Mouse (Mus musculus): Measurements from ENCODE around the gene Fam160a1. TPM values are rescaled to one million over a fixed set of nuclear protein-coding genes. Genes with fewer than 3 reads are reported as not detected.
A peak's percentile ranks its signal among the peaks of the same experiment; 100 is the strongest.

Gene Fam160a1
- polyA plus RNA-seq, 1 experiment from 2014 or later: 0.25 TPM

GRCm38 (mm10) chr3:85738591-85738990 is 78.5 kb downstream of the Fam160a1 start:
- Histone ChIP-seq H3K9me3 (replicated peaks) (no peaks in the 10 kb centered on the region), H3K36me3 (no peaks in the 10 kb centered on the region), H3K4me3 (replicated peaks) (no peak overlapping the region), H3K27me3 (no peaks in the 10 kb centered on the region), H3K27ac (no peak overlapping the region), H3K4me2 (no peak overlapping the region), H3K4me1 (replicated peaks) (peaks cover 9% of the 10 kb centered on the region), H3K9ac (no peak overlapping the region)
- DNase-seq (no peak), ATAC-seq (ENCODE audit: low read depth) (no peak)
- WGBS (ENCODE audit: insufficient replicate concordance): 58% methylated on average over 3 of the region's 3 CpGs

GRCm38 (mm10) chr3:85733939-85734729 is 83.0 kb downstream of the Fam160a1 start:
- Histone ChIP-seq H3K4me1 (replicated peaks) (no peaks in the 10 kb centered on the region), H3K4me2 (no peak overlapping the region), H3K9me3 (replicated peaks) (no peaks in the 10 kb centered on the region), H3K9ac (no peak overlapping the region), H3K27me3 (no peaks in the 10 kb centered on the region), H3K36me3 (no peaks in the 10 kb centered on the region), H3K27ac (no peak overlapping the region), H3K4me3 (replicated peaks) (no peak overlapping the region)
- no peak for DNase-seq
- ATAC-seq (ENCODE audit: low read depth): no peak
- WGBS (ENCODE audit: insufficient replicate concordance): 60% methylated on average over 5 of the region's 5 CpGs

- DNase-seq (no peak), ATAC-seq (ENCODE audit: low read depth) (no peak)
- Histone ChIP-seq H3K36me3 (no peaks in the 10 kb centered on the region), H3K27me3 (no peaks in the 10 kb centered on the region), H3K9me3 (replicated peaks) (no peaks in the 10 kb centered on the region), H3K9ac (no peak overlapping the region), H3K4me2 (no peak overlapping the region), H3K4me3 (replicated peaks) (no peak overlapping the region), H3K4me1 (replicated peaks) (peaks cover 24% of the 10 kb centered on the region), H3K27ac (no peak overlapping the region)
- WGBS (ENCODE audit: insufficient replicate concordance): 56% methylated on average over 2 of the region's 2 CpGs
These were observed 89.9 kb downstream of the Fam160a1 start for GRCm38 (mm10) chr3:85727171-85727570.

GRCm38 (mm10) chr3:85725971-85726370 is 91.1 kb downstream of the Fam160a1 start:
- Histone ChIP-seq H3K4me2 (no peak overlapping the region), H3K9ac (no peak overlapping the region), H3K27me3 (no peaks in the 10 kb centered on the region), H3K36me3 (no peaks in the 10 kb centered on the region), H3K9me3 (replicated peaks) (no peaks in the 10 kb centered on the region), H3K27ac (peak overlapping the region; percentile 45; the same call in 1 of the 2 replicates), H3K4me3 (replicated peaks) (no peak overlapping the region), H3K4me1 (replicated peaks) (peaks cover 24% of the 10 kb centered on the region)
- DNase-seq (no peak), ATAC-seq (ENCODE audit: low read depth) (no peak)
- WGBS (ENCODE audit: insufficient replicate concordance): 59% methylated on average over 3 of the region's 3 CpGs

GRCm38 (mm10) chr3:85725110-85725509 is 92.0 kb downstream of the Fam160a1 start:
- Histone ChIP-seq H3K4me2 (peak overlapping the region; percentile 42), H3K4me1 (replicated peaks) (peaks cover 24% of the 10 kb centered on the region), H3K9ac (no peak overlapping the region), H3K36me3 (no peaks in the 10 kb centered on the region), H3K27ac (peak overlapping the region; percentile 84), H3K27me3 (no peaks in the 10 kb centered on the region), H3K4me3 (replicated peaks) (no peak overlapping the region), H3K9me3 (replicated peaks) (no peaks in the 10 kb centered on the region)
- DNase-seq (peak; percentile 77), ATAC-seq (ENCODE audit: low read depth) (peak; percentile 100)
- 4% methylated on average over 2 of the region's 2 CpGs for WGBS (ENCODE audit: insufficient replicate concordance)

GRCm38 (mm10) chr3:85722581-85722980 is 94.5 kb downstream of the Fam160a1 start:
- WGBS (ENCODE audit: insufficient replicate concordance): 76% methylated on average over 6 of the region's 6 CpGs
- Histone ChIP-seq H3K9me3 (replicated peaks) (no peaks in the 10 kb centered on the region), H3K27me3 (no peaks in the 10 kb centered on the region), H3K4me2 (no peak overlapping the region), H3K36me3 (no peaks in the 10 kb centered on the region), H3K9ac (no peak overlapping the region), H3K4me3 (replicated peaks) (no peak overlapping the region), H3K27ac (0 out of 2 replicates have a peak overlapping the region, but pooled peaks have one; percentile 1), H3K4me1 (replicated peaks) (peaks cover 24% of the 10 kb centered on the region)
- ATAC-seq (ENCODE audit: low read depth) (no peak), DNase-seq (no peak)

- ATAC-seq (ENCODE audit: low read depth) (peak; percentile 63; the same call in 1 of the 2 replicates), DNase-seq (no peak)
- Histone ChIP-seq H3K9me3 (replicated peaks) (no peaks in the 10 kb centered on the region), H3K27ac (no peak overlapping the region), H3K9ac (no peak overlapping the region), H3K4me2 (no peak overlapping the region), H3K4me3 (replicated peaks) (no peak overlapping the region), H3K4me1 (replicated peaks) (peaks cover 11% of the 10 kb centered on the region), H3K36me3 (no peaks in the 10 kb centered on the region), H3K27me3 (no peaks in the 10 kb centered on the region)
- WGBS (ENCODE audit: insufficient replicate concordance): 52% methylated on average over 4 of the region's 4 CpGs
These were observed 101.3 kb downstream of the Fam160a1 start for GRCm38 (mm10) chr3:85715764-85716297.

GRCm38 (mm10) chr3:85713936-85714709 is 103.0 kb downstream of the Fam160a1 start:
- Histone ChIP-seq H3K9ac (no peak overlapping the region), H3K4me2 (no peak overlapping the region), H3K36me3 (no peaks in the 10 kb centered on the region), H3K4me3 (replicated peaks) (no peak overlapping the region), H3K27ac (no peak overlapping the region), H3K9me3 (replicated peaks) (no peaks in the 10 kb centered on the region), H3K27me3 (no peaks in the 10 kb centered on the region), H3K4me1 (replicated peaks) (peaks cover 20% of the 10 kb centered on the region)
- ATAC-seq (ENCODE audit: low read depth): no peak
- WGBS (ENCODE audit: insufficient replicate concordance): 48% methylated on average over 7 of the region's 7 CpGs
- no peak for DNase-seq

- peak; percentile 34 for DNase-seq
- no peak overlapping the region for H3K4me3 ChIP-seq (replicated peaks)
- ATAC-seq (ENCODE audit: low read depth): peak; percentile 60
- no peak overlapping the region for H3K9ac ChIP-seq
- H3K27ac ChIP-seq: no peak overlapping the region
- H3K36me3 ChIP-seq: no peaks in the 10 kb centered on the region
- no peak overlapping the region for H3K4me2 ChIP-seq
- H3K27me3 ChIP-seq: no peaks in the 10 kb centered on the region
- peaks cover 13% of the 10 kb centered on the region for H3K4me1 ChIP-seq (replicated peaks)
- WGBS (ENCODE audit: insufficient replicate concordance): 18% methylated on average over 8 of the region's 8 CpGs
- H3K9me3 ChIP-seq (replicated peaks): no peaks in the 10 kb centered on the region
These were observed 106.4 kb downstream of the Fam160a1 start for GRCm38 (mm10) chr3:85710695-85711094.

GRCm38 (mm10) chr3:85707421-85707820 is 109.7 kb downstream of the Fam160a1 start:
- no peak for DNase-seq
- no peaks in the 10 kb centered on the region for H3K36me3 ChIP-seq

GRCm38 (mm10) chr3:85703141-85703882 is 113.8 kb downstream of the Fam160a1 start:
- no peaks in the 10 kb centered on the region for H3K27me3 ChIP-seq
- H3K9me3 ChIP-seq (replicated peaks): no peaks in the 10 kb centered on the region
- no peak overlapping the region for H3K27ac ChIP-seq
- no peak for DNase-seq
- H3K4me2 ChIP-seq: no peak overlapping the region
- ATAC-seq (ENCODE audit: low read depth): no peak
- H3K9ac ChIP-seq: no peak overlapping the region
- WGBS (ENCODE audit: insufficient replicate concordance): 35% methylated on average over 6 of the region's 6 CpGs
- H3K4me3 ChIP-seq (replicated peaks): no peak overlapping the region
- peaks cover 5% of the 10 kb centered on the region; the same call in 1 of the 2 replicates for H3K4me1 ChIP-seq (replicated peaks)
- no peaks in the 10 kb centered on the region for H3K36me3 ChIP-seq

More at GRCm38 (mm10) chr3:85707421-85707820, 109.7 kb downstream of the Fam160a1 start:
- Histone ChIP-seq H3K4me3 (replicated peaks) (no peak overlapping the region), H3K4me1 (replicated peaks) (peaks cover 16% of the 10 kb centered on the region), H3K4me2 (no peak overlapping the region), H3K27ac (no peak overlapping the region), H3K9me3 (replicated peaks) (no peaks in the 10 kb centered on the region), H3K9ac (no peak overlapping the region), H3K27me3 (no peaks in the 10 kb centered on the region)
- WGBS (ENCODE audit: insufficient replicate concordance): 34% methylated on average over 7 of the region's 7 CpGs
- ATAC-seq (ENCODE audit: low read depth): no peak

Data from liver, embryonic 13.5 days (tissue).